8 mouse cellular contexts compared by ENCODE assay signal in the genomic region with DNA sequence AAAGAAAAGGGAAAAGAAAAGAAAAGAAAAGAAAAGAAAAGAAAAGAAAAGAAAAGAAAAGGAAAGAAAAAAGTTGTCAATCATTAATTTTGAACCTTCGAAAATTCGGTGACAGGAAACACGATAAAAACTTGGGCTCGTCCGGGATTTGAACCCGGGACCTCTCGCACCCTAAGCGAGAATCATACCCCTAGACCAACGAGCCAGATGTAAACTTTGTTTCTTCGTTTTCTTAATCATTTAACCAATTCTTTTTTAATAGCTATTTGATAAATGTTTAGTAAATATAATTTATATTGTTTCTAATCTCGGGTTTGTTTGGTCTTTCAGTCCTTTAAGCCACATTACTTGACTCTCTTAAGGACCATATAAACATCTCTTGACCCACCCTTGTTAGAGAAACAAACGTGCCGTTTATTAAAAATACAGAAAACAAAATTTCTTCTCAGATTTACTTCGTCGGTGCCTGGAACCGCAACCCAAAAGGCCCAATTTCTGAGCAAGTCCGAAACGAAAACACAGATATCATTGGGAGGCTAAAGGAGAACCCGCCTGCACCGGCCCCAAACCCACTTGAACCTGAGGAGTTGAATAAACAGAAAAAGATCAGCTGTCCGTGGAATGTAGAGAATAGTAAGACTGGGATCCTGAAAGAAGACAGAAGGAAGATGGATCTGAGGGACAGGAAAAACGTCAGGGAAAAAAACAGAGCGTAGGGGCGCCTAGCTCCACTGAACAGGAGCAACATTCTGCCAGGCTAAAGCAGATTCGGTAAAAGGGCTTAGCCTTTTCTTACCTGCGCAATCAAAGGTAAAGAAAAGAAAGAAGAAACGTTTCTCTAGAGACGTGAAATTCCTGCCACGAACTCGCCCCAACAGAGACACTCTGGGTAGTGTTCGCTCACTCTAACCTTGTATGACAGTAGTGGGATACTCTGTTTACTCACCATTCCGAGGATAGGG. TPM values are rescaled to one million over a fixed set of nuclear protein-coding genes. Genes with fewer than 3 reads are reported as not detected.
DNase-seq lines count a peak whose midpoint lies in the region; ATAC-seq and TF ChIP-seq lines count a peak whose summit lies in the region.

No protein-coding gene starts in this region.

- intact Hi-C loops in left cerebral cortex, adult 2 months (cut with DNase I), result loop anchor here (2.0 to 10.0 kb wide), 4 partner anchors 82 to 1725 kb away; a partner anchor contains a TSS

- H3K4me3 ChIP-seq in erythroblast, embryonic 14.5 days (replicated peaks), result peak overlapping the region; percentile 78
- peak overlapping the region; percentile 51 for H3K4me3 ChIP-seq in hindbrain, embryonic 11.5 days (ENCODE audit: low read depth, low read length)
- H3K4me3 ChIP-seq in left cerebral cortex, adult 2 months, result peak overlapping the region; percentile 60

- ATAC-seq in cerebellum, adult (ENCODE audit: insufficient number of reproducible peaks, low FRiP score, low TSS enrichment), result no peak
- peak; percentile 31; the same call in 1 of the 2 replicates for ATAC-seq in hindbrain, embryonic 11.5 days (ENCODE audit: low FRiP score)
- ATAC-seq in megakaryocyte, adult 5-6 weeks (ENCODE audit: poor library complexity, severe bottlenecking), result 0 out of 2 replicates have a peak, but pooled peaks have one; percentile 6

- no peaks in the 10 kb centered on the region for H3K9me3 ChIP-seq in erythroblast, embryonic 14.5 days (ENCODE audit: control insufficient read depth, low read length)
- no peaks in the 10 kb centered on the region for H3K9me3 ChIP-seq in hindbrain, embryonic 11.5 days (ENCODE audit: control insufficient read depth, low read length)

- H3K4me1 ChIP-seq in erythroblast, embryonic 14.5 days (ENCODE audit: control insufficient read depth), result peaks cover 69% of the 10 kb centered on the region
- H3K4me1 ChIP-seq in hindbrain, embryonic 11.5 days (replicated peaks; ENCODE audit: control insufficient read depth, insufficient read depth, low read length), result no peaks in the 10 kb centered on the region

- TF ChIP-seq CTCF in left cerebral cortex, adult 2 months (IDR thresholded peaks at IDR 0.05), result no peak

- peak; percentile 73 for DNase-seq in cerebellum, adult 9-10 months
- peak; percentile 60 to 66 for DNase-seq in adrenal gland, adult 18-20 months (ENCODE audit: low spot score in 2 of 2)
- DNase-seq in hindbrain, embryonic 11.5 days (ENCODE audit: low spot score), result peak; percentile 72
- peak; percentile 52 to 63 for DNase-seq in left cerebral cortex, adult 2 months (ENCODE audit: extremely low spot score in 1 of 2, low spot score in 2 of 2)
- peak; percentile 72 to 80 for DNase-seq in spleen, postnatal 10 days (ENCODE audit: low spot score in 2 of 2)

- no peaks in the 10 kb centered on the region for H3K36me3 ChIP-seq in erythroblast, embryonic 14.5 days (ENCODE audit: control insufficient read depth)
- no peaks in the 10 kb centered on the region for H3K36me3 ChIP-seq in hindbrain, embryonic 11.5 days (ENCODE audit: control insufficient read depth, insufficient read depth, low read length)

- under 1% methylated on average over 32 of the region's 32 CpGs for WGBS in hindbrain, embryonic 11.5 days

- peak overlapping the region; percentile 51 for H3K9ac ChIP-seq in hindbrain, embryonic 11.5 days (ENCODE audit: low read depth, low read length)

- peak overlapping the region; percentile 56 for H3K4me2 ChIP-seq in hindbrain, embryonic 11.5 days (replicated peaks; ENCODE audit: low read depth, low read length)

- H3K27ac ChIP-seq in hindbrain, embryonic 11.5 days (ENCODE audit: low read depth, low read length), result no peak overlapping the region
- peak overlapping the region; percentile 54 for H3K27ac ChIP-seq in left cerebral cortex, adult 2 months

- no peaks in the 10 kb centered on the region for H3K27me3 ChIP-seq in erythroblast, embryonic 14.5 days (ENCODE audit: control insufficient read depth)
- H3K27me3 ChIP-seq in hindbrain, embryonic 11.5 days (ENCODE audit: control insufficient read depth, insufficient read depth, low read length), result no peaks in the 10 kb centered on the region

RNA-seq across cellular contexts. Expression of a gene that starts 13.5 kb away (rescaled TPM):
- 1 to 10 TPM; 7.9 to 8.4 TPM for total RNA-seq in adrenal gland, adult 18-20 months (2021)
- polyA plus RNA-seq in erythroblast, embryonic 14.5 days (2012), result 0.76 and 0.84 TPM in 2 replicates
- polyA plus RNA-seq in hindbrain, embryonic 11.5 days (2014; fragmentation: Nextera tagmentation; extraction: Ambion mirVana), result 12.1 and 13.4 TPM in 2 replicates
- 1 to 10 TPM; 8.9 to 9.8 TPM for total RNA-seq in left cerebral cortex, adult 2 months (2021)
- total RNA-seq in megakaryocyte, adult 5-6 weeks (2015), result 5.1 and 5.2 TPM in 2 replicates
- total RNA-seq in megakaryocyte, adult 5-6 weeks (2017), result 6.8 and 11.2 TPM in 2 replicates

RNA-seq across cellular contexts. Expression of a gene that starts 28.6 kb away (rescaled TPM):
- total RNA-seq in adrenal gland, adult 18-20 months (2021), result under 1 TPM in 1 of 2 experiments, not detected in 1; 0.10 TPM
- 0.15 and 0.16 TPM in 2 replicates for polyA plus RNA-seq in erythroblast, embryonic 14.5 days (2012)
- not detected in 2 replicates for polyA plus RNA-seq in hindbrain, embryonic 11.5 days (2014; fragmentation: Nextera tagmentation; extraction: Ambion mirVana)
- not detected for total RNA-seq in left cerebral cortex, adult 2 months (2021)
- not detected in 2 replicates for total RNA-seq in megakaryocyte, adult 5-6 weeks (2015)
- not detected in 2 replicates for total RNA-seq in megakaryocyte, adult 5-6 weeks (2017)

RNA-seq across cellular contexts. Expression of a gene that starts 51.5 kb away (rescaled TPM):
- total RNA-seq in adrenal gland, adult 18-20 months (2021), result not detected
- not detected in 2 replicates for polyA plus RNA-seq in erythroblast, embryonic 14.5 days (2012)
- 0.15 and 0.18 TPM in 2 replicates for polyA plus RNA-seq in hindbrain, embryonic 11.5 days (2014; fragmentation: Nextera tagmentation; extraction: Ambion mirVana)
- 1 to 10 TPM in 1 of 2 experiments, under 1 TPM in 1; 0.65 to 1.4 TPM for total RNA-seq in left cerebral cortex, adult 2 months (2021)
- not detected in 2 replicates for total RNA-seq in megakaryocyte, adult 5-6 weeks (2015)
- total RNA-seq in megakaryocyte, adult 5-6 weeks (2017), result not detected in 2 replicates
